Mouse (Mus musculus): ENCODE data around the gene Olfr596.
"Not testable (repeated sequence)": the region's sequence is repeated elsewhere in the genome, so short reads cannot be mapped to it uniquely, and the experiment has no call there.

The Olfr596 gene

DNA sequence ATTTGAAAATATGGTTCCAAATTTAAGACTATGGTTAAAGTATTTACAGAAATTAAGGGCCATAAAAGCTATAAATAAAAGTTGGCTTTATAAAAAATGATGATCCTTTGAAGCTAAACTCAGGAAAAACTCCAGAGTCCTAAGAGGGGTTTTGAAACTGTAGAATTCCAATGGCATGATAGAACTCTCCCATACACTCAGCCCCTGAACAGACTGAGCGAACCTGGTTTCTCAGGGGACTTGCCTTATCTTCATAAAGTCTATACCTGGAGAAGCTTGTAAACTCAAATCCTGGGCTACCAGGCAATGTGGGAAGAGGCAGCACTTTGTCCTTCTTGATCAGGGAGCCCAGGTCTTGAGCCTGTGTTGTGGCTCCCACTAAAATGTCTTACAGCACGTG, at the start of gene Olfr596:
TSS of gene Olfr596 (plus strand) at position 301 of the 400 bp plus-strand sequence.
- DNase-seq (ENCODE audit: low read depth) = not testable (repeated sequence)

DNA sequence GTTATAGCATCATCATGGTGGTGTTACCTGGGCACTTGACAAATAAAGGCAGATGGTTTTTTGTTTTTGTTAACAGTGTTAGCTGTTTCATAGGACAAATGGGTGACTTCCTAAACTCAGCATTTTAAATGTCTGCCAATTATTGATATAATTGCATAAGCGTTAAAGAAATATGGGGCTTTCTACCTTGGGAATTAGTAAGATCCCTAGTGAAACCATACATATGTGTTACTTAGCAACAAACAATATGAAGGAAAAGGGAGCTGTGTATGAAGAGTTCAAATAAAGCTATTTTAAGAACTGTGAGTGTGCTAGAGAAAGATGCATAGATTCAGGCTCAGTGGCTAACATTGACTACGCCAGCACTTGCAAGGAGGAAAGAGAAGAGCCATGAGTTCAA, 10.6 kb downstream of the Olfr596 start, which contains the start of gene Olfr597:
TSS of gene Olfr597 (plus strand) at position 301 of the 400 bp plus-strand sequence.
- DNase-seq (ENCODE audit: low read depth) = not testable (repeated sequence)

DNA sequence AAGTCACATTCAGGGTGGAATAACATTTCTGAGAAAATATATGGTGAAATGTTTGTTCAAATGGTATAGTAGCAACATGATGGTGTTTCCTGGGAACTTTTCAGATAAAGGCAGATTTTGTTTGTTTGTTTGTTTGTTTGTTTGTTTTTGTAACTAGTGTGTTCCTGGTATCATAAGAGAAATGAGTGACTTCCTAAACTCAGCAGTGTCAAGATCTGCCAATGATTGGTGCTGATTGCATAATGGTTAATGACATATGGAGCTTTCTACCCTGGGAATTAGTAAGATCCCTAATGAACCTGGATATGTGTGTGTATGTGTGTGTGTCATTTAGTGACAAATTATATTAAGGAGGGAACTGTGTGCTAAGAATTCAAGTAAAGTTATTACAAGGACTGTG, 17.8 kb downstream of the Olfr596 start, which contains the start of gene Olfr598:
TSS of gene Olfr598 (plus strand) at position 301 of the 400 bp plus-strand sequence.
- DNase-seq (ENCODE audit: low read depth) = no peak

DNA sequence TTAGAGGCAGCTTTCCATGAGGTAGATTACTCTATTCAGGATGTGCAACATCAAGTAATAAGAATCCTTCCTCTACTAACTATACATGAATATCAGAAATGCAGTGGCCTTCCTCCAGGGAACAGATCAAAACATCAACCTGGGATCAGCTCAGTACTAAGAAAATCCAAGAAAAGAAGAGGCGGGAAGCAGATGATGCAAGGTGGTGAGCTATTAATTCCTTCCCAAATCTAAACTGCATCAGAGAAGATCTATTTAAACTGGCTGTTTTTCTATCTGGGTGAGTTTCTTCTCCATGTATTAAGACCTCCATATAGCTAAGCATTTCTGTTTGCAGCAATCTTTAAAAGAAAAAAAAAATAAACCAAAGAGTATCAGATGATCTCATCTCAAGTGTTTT, 30.2 kb downstream of the Olfr596 start, which contains the start of gene Olfr599:
TSS of gene Olfr599 (plus strand) at position 301 of the 400 bp plus-strand sequence.
- no peak for DNase-seq (ENCODE audit: low read depth)

DNA sequence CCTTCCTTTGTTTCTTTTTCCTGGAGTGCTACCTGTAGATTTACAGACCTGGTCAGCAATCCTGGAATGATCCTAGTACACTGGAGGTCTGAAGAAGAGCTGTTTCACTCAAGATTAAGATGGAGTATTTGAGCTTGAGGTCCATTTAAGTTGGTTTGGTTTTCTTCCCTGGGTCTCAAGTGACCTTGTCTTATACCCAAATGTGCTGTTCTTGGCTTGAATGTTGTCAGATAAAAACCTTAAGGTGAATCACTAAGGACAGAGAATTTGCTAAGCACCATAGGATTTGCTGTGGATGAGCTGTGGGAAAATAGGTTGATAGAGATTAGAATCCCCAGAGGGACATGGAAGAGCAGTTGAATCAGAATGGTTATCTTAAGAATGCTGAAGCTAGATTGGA, 44.1 kb downstream of the Olfr596 start, which contains the start of gene Olfr600:
TSS of gene Olfr600 (minus strand) at position 101 of the 400 bp plus-strand sequence.
- DNase-seq (ENCODE audit: low read depth) = no peak
